1 mouse cellular context compared by ENCODE assay signal in the genomic region with DNA sequence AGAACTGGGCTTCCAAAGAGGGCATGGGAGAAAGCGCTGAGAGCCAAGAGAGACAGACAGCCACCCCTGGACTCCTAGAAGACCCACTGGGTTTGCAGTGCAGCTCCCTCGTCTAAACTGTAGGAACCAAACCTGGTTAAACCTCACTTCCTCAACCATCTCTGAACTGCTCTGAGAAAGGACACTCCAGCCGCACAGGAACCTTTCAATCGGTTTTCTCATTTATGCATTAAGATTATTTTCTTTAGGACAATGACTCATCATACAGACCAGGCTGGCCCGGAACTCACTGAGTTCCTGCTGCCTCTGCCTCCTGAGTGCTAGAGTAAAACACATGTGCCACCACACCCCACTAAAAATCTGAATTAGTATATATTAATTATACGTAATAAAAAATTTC.
TF ChIP-seq lines count a peak whose summit lies in the region.

No protein-coding gene starts in this region.

TF ChIP-seq in MEL, 35 proteins besides CTCF, POLR2A, EP300 and RAD21:
- TF ChIP-seq ZNF384 (IDR thresholded peaks at IDR 0.05; ENCODE audit: low read depth, low read length) (no peak), GABPA (IDR thresholded peaks at IDR 0.05; ENCODE audit: low read depth, low read length) (no peak)
